Mouse (Mus musculus) heart, embryonic 14.5 days (tissue): ENCODE measurements around the gene Gm21680. TPM values are rescaled to one million over a fixed set of nuclear protein-coding genes. Genes with fewer than 3 reads are reported as not detected.
"Not testable (repeated sequence)": the region's sequence is repeated elsewhere in the genome, so short reads cannot be mapped to it uniquely, and the experiment has no call there.

ENCODE experiments used
- ATAC-seq: fragments of 200-750 bp; cut with Nextera tagmentation; 2 replicates; pipeline ENCODE4 v1.8.0; 2017; ENCODE audit warnings: low read depth, moderate TSS enrichment; ENCODE audit not compliant: insufficient number of reproducible peaks, insufficient read depth, low FRiP score
- H3K27ac ChIP-seq, 2 experiments: fragments of 200-500 bp in 1 of 2; fragments of 300-500 bp in 1 of 2; sonication (generic) in 1 of 2; replicated peaks in 1 of 2; 2 replicates each; pipeline ENCODE4 v1.5.1; 2012 to 2014; ENCODE audit warnings: low read depth in 2 of 2, low read length in 2 of 2, control low read depth in 1 of 2, mild to moderate bottlenecking in 1 of 2, mixed read lengths in 1 of 2; ENCODE audit not compliant: control insufficient read depth in 1 of 2, insufficient read depth in 1 of 2
- H3K27me3 ChIP-seq: fragments of 300-500 bp; sonication (generic); 2 replicates; pipeline ENCODE4 v1.6.1; 2014; ENCODE audit warnings: mild to moderate bottlenecking, low read length, control low read depth; ENCODE audit not compliant: control insufficient read depth, insufficient read depth
- H3K36me3 ChIP-seq: fragments of 300-500 bp; sonication (generic); 2 replicates; pipeline ENCODE4 v1.6.1; 2014; ENCODE audit warnings: mild to moderate bottlenecking, control low read depth, low read length, mixed read lengths; ENCODE audit not compliant: control insufficient read depth, insufficient read depth
- H3K4me1 ChIP-seq, 2 experiments: fragments of 200-500 bp in 1 of 2; fragments of 300-500 bp in 1 of 2; sonication (generic) in 1 of 2; 2 replicates each; pipeline ENCODE4 v1.6.1; 2012 to 2014; ENCODE audit warnings: low read length in 2 of 2, control low read depth in 1 of 2, mixed read lengths in 1 of 2; ENCODE audit not compliant: control insufficient read depth in 2 of 2, insufficient read depth in 2 of 2
- H3K4me2 ChIP-seq: fragments of 300-500 bp; sonication (generic); 2 replicates; pipeline ENCODE4 v1.6.1; 2014; ENCODE audit warnings: mild to moderate bottlenecking, low read length
- H3K4me3 ChIP-seq, 2 experiments: fragments of 200-500 bp in 1 of 2; fragments of 300-500 bp in 1 of 2; sonication (generic) in 1 of 2; 2 replicates each; pipeline ENCODE4 v1.5.1; 2012 to 2014; ENCODE audit warnings: low read length in 2 of 2, mild to moderate bottlenecking in 2 of 2, control low read depth in 1 of 2, low read depth in 1 of 2, moderate library complexity in 1 of 2; ENCODE audit not compliant: control insufficient read depth in 1 of 2, insufficient read depth in 1 of 2
- H3K9ac ChIP-seq: fragments of 300-500 bp; sonication (generic); 2 replicates; pipeline ENCODE4 v1.6.1; 2014; ENCODE audit warnings: mild to moderate bottlenecking, low read length
- H3K9me3 ChIP-seq: fragments of 300-500 bp; sonication (generic); 2 replicates; pipeline ENCODE4 v1.6.1; 2016; ENCODE audit warnings: low read length, control low read depth; ENCODE audit not compliant: control insufficient read depth
- WGBS: fragments of 180-500 bp; shearing (Covaris S2); extraction: QIAGEN DNeasy Blood & Tissue Kit; methylation state at CpG from one replicate; pipeline ENCODE4 v1.1.7; 2014; 5-methylcytosine and 5-hydroxymethylcytosine counted together
- polyA plus RNA-seq: library from polyadenylated mRNA; unstranded; fragments of >200 nt; fragmentation: Nextera tagmentation; extraction: Ambion mirVana; gene quantifications from 2 replicates; pipeline ENCODE4 v1.2.1, GENCODE M21; 2014

The Gm21680 gene
- polyA plus RNA-seq, 1 experiment from 2014 or later = 0.24 TPM

GRCm38 (mm10) chr5:25945391-25945790 lies 27.1 kb downstream of the Gm21680 start:
- 77% methylated on average over 2 of the region's 2 CpGs for WGBS
- not testable (repeated sequence) for H3K4me2 ChIP-seq

GRCm38 (mm10) chr5:25942281-25942680 lies 30.2 kb downstream of the Gm21680 start, which contains the start of gene Gm21663:
Gene Gm21663 (minus strand): TSS chr5:25942381.
- H3K4me2 ChIP-seq, H3K27me3 ChIP-seq, H3K36me3 ChIP-seq, H3K9me3 ChIP-seq, H3K4me3 ChIP-seq, H3K4me1 ChIP-seq, ATAC-seq, H3K27ac ChIP-seq, H3K9ac ChIP-seq: not testable (repeated sequence)
- 46% methylated on average over 2 of the region's 2 CpGs for WGBS

More at GRCm38 (mm10) chr5:25945391-25945790, 27.1 kb downstream of the Gm21680 start:
- H3K4me3 ChIP-seq, H3K9ac ChIP-seq, ATAC-seq, H3K27ac ChIP-seq, H3K9me3 ChIP-seq, H3K4me1 ChIP-seq, H3K36me3 ChIP-seq, H3K27me3 ChIP-seq: not testable (repeated sequence)

Other genes with a start within 250 kb of the Gm21680 start
- gene Actr3b, start 212.7 kb downstream of the Gm21680 start, polyA plus RNA-seq = 40.5 and 43.7 TPM in 2 replicates
- 0.32 and 0.35 TPM in 2 replicates for gene Gm21663, start 30.3 kb downstream of the Gm21680 start, polyA plus RNA-seq
- gene Gm21671, start 18.2 kb downstream of the Gm21680 start, polyA plus RNA-seq = 0.12 TPM in 1 of 2 replicates, not detected in the other
- not detected in 2 replicates for gene Gm21698, start 16.0 kb upstream of the Gm21680 start, polyA plus RNA-seq
- 0.46 TPM in 1 of 2 replicates, not detected in the other for gene Gm1979, start 32.1 kb upstream of the Gm21680 start, polyA plus RNA-seq
- gene Gm5862, start 50.3 kb upstream of the Gm21680 start, polyA plus RNA-seq = 0.19 TPM in 1 of 2 replicates, not detected in the other
- gene Speer4a, start 66.9 kb upstream of the Gm21680 start, polyA plus RNA-seq = not detected in 2 replicates
- gene Gm7347, start 85.9 kb upstream of the Gm21680 start, polyA plus RNA-seq = 0.08 TPM in 1 of 2 replicates, not detected in the other
- gene Gm10471, start 116.6 kb upstream of the Gm21680 start, polyA plus RNA-seq = 0.08 TPM in 1 of 2 replicates, not detected in the other
- 0.08 and 0.34 TPM in 2 replicates for gene 5031410I06Rik, start 132.7 kb upstream of the Gm21680 start, polyA plus RNA-seq
- gene Gm10220, start 148.8 kb upstream of the Gm21680 start, polyA plus RNA-seq = 0.14 TPM in 1 of 2 replicates, not detected in the other